Mouse (Mus musculus): ENCODE data around the gene Gpr35.
A peak's percentile ranks its signal among the peaks of the same experiment; 100 is the strongest.

Gene Gpr35

GRCm38 (mm10) chr1:92981056-92981845 lies 30.6 kb downstream of the Gpr35 start:
- DNase-seq (ENCODE audit: low spot score) = no peak

- DNase-seq (ENCODE audit: low spot score) = no peak
Measured at GRCm38 (mm10) chr1:92982931-92983605, 32.4 kb downstream of the Gpr35 start.

- DNase-seq (ENCODE audit: low spot score) = no peak
Measured at GRCm38 (mm10) chr1:92984999-92985398, 34.3 kb downstream of the Gpr35 start.

- no peak for DNase-seq (ENCODE audit: low spot score)
Measured at GRCm38 (mm10) chr1:92988894-92989293, 38.2 kb downstream of the Gpr35 start.

- DNase-seq (ENCODE audit: low spot score) = no peak
Measured at GRCm38 (mm10) chr1:92989891-92990290, 39.2 kb downstream of the Gpr35 start.

GRCm38 (mm10) chr1:92992214-92992855 lies 41.7 kb downstream of the Gpr35 start:
- DNase-seq (ENCODE audit: low spot score) = no peak

- no peak for DNase-seq (ENCODE audit: low spot score)
Measured at GRCm38 (mm10) chr1:92992880-92993279, 42.2 kb downstream of the Gpr35 start.

- DNase-seq (ENCODE audit: low spot score) = no peak
Measured at GRCm38 (mm10) chr1:93006061-93006460, 55.4 kb downstream of the Gpr35 start, which contains the start of gene Aqp12. TSS of gene Aqp12 (plus strand) at chr1:93006334.

- no peak for DNase-seq (ENCODE audit: low spot score)
Measured at GRCm38 (mm10) chr1:93009196-93009595, 58.5 kb downstream of the Gpr35 start.

GRCm38 (mm10) chr1:93010731-93011130 lies 60.1 kb downstream of the Gpr35 start:
- DNase-seq (ENCODE audit: low spot score) = peak; percentile 10

- no peak for DNase-seq (ENCODE audit: low spot score)
Measured at GRCm38 (mm10) chr1:93012103-93012585, 61.5 kb downstream of the Gpr35 start.

- DNase-seq (ENCODE audit: low spot score) = no peak
Measured at GRCm38 (mm10) chr1:93013367-93013766, 62.7 kb downstream of the Gpr35 start.

- peak; percentile 65 for DNase-seq (ENCODE audit: low spot score)
Measured at GRCm38 (mm10) chr1:93014460-93014859, 63.8 kb downstream of the Gpr35 start.

- DNase-seq (ENCODE audit: low spot score) = no peak
Measured at GRCm38 (mm10) chr1:93015136-93015535, 64.5 kb downstream of the Gpr35 start.

GRCm38 (mm10) chr1:93018716-93019115 lies 68.1 kb downstream of the Gpr35 start:
- no peak for DNase-seq (ENCODE audit: low spot score)

- no peak for DNase-seq (ENCODE audit: low spot score)
Measured at GRCm38 (mm10) chr1:93020602-93021001, 69.9 kb downstream of the Gpr35 start.

GRCm38 (mm10) chr1:93026600-93026999 lies 75.9 kb downstream of the Gpr35 start:
- DNase-seq (ENCODE audit: low spot score) = no peak

GRCm38 (mm10) chr1:93029387-93029786 lies 78.7 kb downstream of the Gpr35 start:
- peak; percentile 33 for DNase-seq (ENCODE audit: low spot score)

GRCm38 (mm10) chr1:93030060-93030459 lies 79.4 kb downstream of the Gpr35 start:
- DNase-seq (ENCODE audit: low spot score) = no peak

- DNase-seq (ENCODE audit: low spot score) = no peak
Measured at GRCm38 (mm10) chr1:93031199-93031598, 80.5 kb downstream of the Gpr35 start.

- DNase-seq (ENCODE audit: low spot score) = no peak
Measured at GRCm38 (mm10) chr1:93033989-93034388, 83.3 kb downstream of the Gpr35 start.

- no peak for DNase-seq (ENCODE audit: low spot score)
Measured at GRCm38 (mm10) chr1:93035981-93036380, 85.3 kb downstream of the Gpr35 start.
